Mouse (Mus musculus) neural tube, postnatal 0 days (tissue): ENCODE measurements around the gene Olfr1367. TPM values are rescaled to one million over a fixed set of nuclear protein-coding genes. Genes with fewer than 3 reads are reported as not detected.

Source experiments
- microRNA-seq: library from miRNA; unstranded; fragments of <30 nt; microRNA quantifications from one replicate; pipeline ENCODE4, GENCODE M21; 2016
- polyA plus RNA-seq: library from polyadenylated mRNA; unstranded; fragments of >200 nt; fragmentation: Nextera tagmentation; extraction: Ambion mirVana; gene quantifications from 2 replicates; pipeline ENCODE4 v1.2.1, GENCODE M21; 2015

Olfr1367 gene
- not detected in 2 replicates for polyA plus RNA-seq

DNA sequence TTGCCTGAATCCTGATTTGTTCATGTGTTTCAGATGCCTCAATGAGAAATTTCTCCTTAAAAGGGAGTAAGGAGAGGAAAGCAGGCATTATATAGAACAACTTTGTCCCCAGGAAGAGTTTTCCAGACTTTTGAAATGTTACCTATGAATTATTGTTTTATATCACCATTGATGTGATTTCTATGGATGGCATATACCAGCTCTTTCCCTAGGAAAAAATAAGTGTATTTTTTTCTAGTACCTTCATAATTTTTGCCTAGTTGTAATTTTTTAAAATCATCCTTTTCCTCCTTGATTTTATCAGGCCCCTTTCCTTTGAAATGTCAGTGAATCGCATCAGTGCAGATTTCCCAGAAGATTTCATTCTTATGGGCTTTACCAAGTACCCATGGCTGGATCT is at the start of gene Olfr1367:
Olfr1367 (plus strand) TSS at position 301 of the 400 bp plus-strand sequence.

DNA sequence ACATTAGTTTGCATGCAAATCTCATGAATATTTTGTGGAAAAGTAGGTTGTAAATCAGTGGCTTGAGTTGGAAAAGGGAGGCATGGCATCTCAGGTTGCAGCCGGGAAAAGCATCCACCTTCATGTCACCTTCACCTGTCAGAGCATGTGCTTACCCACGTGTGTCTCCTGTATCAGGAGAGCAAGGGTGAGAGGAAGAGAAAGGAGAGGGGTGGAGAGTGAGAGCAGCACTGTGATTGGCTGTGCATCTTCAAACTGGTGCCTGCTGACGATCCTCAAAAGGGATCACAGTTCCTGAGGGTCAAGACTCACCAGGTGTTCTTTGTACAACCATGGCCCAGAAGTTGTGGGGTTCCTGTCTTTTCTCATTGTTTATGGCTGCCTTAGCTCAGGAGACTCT is 34.8 kb upstream of the Olfr1367 start, which contains the start of gene Gpx6:
Gpx6 (plus strand) TSS at position 200 of the 400 bp plus-strand sequence.

DNA sequence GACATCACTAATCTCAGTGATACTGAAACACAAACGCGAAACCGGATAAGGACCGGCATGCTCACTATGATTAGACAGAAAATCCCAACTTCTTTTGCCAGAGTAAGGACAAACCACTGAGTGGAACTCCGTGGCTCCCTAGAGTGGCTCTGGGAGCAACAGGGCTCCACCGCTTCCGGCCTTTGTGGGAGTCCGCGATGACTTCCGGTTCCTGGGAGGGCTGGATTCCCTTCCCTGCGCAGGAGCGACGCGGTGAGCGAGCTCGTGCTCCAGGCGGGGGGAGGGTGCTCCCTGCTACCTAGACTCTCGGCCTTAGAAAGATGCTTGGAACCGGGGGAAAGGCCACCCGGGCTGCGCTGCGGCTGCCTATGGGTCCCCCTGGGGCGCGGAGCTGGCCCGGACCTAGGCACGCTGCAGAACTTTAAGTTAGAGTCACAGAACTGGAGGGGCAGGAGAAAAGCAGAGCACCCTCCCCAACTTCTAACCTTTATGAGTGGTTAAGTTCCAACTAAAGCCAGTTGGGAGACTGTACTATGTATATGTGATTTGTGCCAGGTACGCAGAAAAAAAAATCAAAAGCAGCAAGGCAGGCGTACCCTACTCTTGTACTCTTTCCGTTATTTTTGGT is 16.0 kb downstream of the Olfr1367 start, which contains the start of gene Zscan12:
Zscan12 (plus strand) TSS at position 200 of the 628 bp plus-strand sequence.

Small RNA genes lying within 50 kb of the gene (microRNA-seq; reads per million reads assigned to microRNA genes)
- not detected for gene Mir6942

Other genes starting within 250 kb of the Olfr1367 start
- 0.06 TPM in 1 of 2 replicates, not detected in the other for gene Olfr1369-ps1, start 235.4 kb upstream of the Olfr1367 start, polyA plus RNA-seq
- gene Olfr263, start 217.3 kb upstream of the Olfr1367 start, polyA plus RNA-seq = not detected in 2 replicates
- not detected in 2 replicates for gene Olfr1368, start 201.0 kb upstream of the Olfr1367 start, polyA plus RNA-seq
- gene Trim27, start 167.5 kb upstream of the Olfr1367 start, polyA plus RNA-seq = 66.3 and 68.1 TPM in 2 replicates
- not detected in 2 replicates for gene Gpx5, start 54.2 kb upstream of the Olfr1367 start, polyA plus RNA-seq
- gene Gpx6, start 34.8 kb upstream of the Olfr1367 start, polyA plus RNA-seq = 0.51 and 0.79 TPM in 2 replicates
- gene Zscan12, start 15.9 kb downstream of the Olfr1367 start, polyA plus RNA-seq = 7.2 and 7.6 TPM in 2 replicates
- gene Zkscan3, start 55.8 kb downstream of the Olfr1367 start, polyA plus RNA-seq = 44.7 and 45.6 TPM in 2 replicates
- gene Pgbd1, start 94.1 kb downstream of the Olfr1367 start, polyA plus RNA-seq = 1.4 and 1.9 TPM in 2 replicates
- gene Zscan26, start 106.8 kb downstream of the Olfr1367 start, polyA plus RNA-seq = 20.9 and 22.4 TPM in 2 replicates
- 3.3 and 4.2 TPM in 2 replicates for gene Nkapl, start 121.6 kb downstream of the Olfr1367 start, polyA plus RNA-seq
- gene Zkscan4, start 132.0 kb downstream of the Olfr1367 start, polyA plus RNA-seq = 7.6 and 9.4 TPM in 2 replicates
- not detected in 2 replicates for gene Gm10065, start 132.5 kb downstream of the Olfr1367 start, polyA plus RNA-seq
- gene AK157302, start 148.3 kb downstream of the Olfr1367 start, polyA plus RNA-seq = 0.37 and 0.65 TPM in 2 replicates
- 9.1 and 11.5 TPM in 2 replicates for gene Gm11273, start 154.5 kb downstream of the Olfr1367 start, polyA plus RNA-seq
- gene Zkscan8, start 184.2 kb downstream of the Olfr1367 start, polyA plus RNA-seq = 3.5 and 4.0 TPM in 2 replicates
- gene Olfr1366, start 195.9 kb downstream of the Olfr1367 start, polyA plus RNA-seq = 0.14 and 0.17 TPM in 2 replicates
- gene Olfr1535, start 213.0 kb downstream of the Olfr1367 start, polyA plus RNA-seq = 0.09 and 0.11 TPM in 2 replicates
- gene Olfr1364, start 234.8 kb downstream of the Olfr1367 start, polyA plus RNA-seq = not detected in 2 replicates